Mouse (Mus musculus): ENCODE data around the gene Vmn1r120. TPM values are rescaled to one million over a fixed set of nuclear protein-coding genes. Genes with fewer than 3 reads are reported as not detected.
"Not testable (repeated sequence)": the region's sequence is repeated elsewhere in the genome, so short reads cannot be mapped to it uniquely, and the experiment has no call there.

Gene Vmn1r120
- polyA plus RNA-seq (2016; fragmentation: Nextera tagmentation; extraction: Ambion mirVana) = not detected in 2 replicates

DNA sequence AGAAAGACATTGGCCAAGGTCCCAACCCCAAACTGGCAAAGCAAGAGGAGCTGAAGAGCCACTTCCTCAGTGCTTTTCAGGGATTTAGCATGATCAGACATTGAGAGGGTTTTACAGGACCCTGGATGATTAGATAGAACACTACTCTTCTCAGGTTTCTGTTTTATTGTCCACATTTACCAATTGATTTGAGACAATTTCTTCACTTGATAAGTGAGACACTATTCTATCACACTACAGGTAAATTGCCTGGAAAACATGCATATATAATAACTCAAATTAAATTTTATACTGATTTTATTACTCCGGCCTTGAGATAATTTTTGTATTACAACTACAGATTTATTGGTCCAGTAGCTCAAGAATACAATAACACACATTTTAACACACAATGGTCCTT is at the start of gene Vmn1r120:
TSS of gene Vmn1r120 (minus strand) at position 101 of the 400 bp plus-strand sequence.
- not testable (repeated sequence) for H3K27ac ChIP-seq (replicated peaks); H3K4me3 ChIP-seq; H3K9me3 ChIP-seq; H3K4me1 ChIP-seq; H3K9ac ChIP-seq (replicated peaks); H3K27me3 ChIP-seq; H3K36me3 ChIP-seq; H3K4me2 ChIP-seq (replicated peaks); ATAC-seq (ENCODE audit: low FRiP score, low read depth)
- WGBS = 93% methylated on average over 1 of the region's 1 CpGs

DNA sequence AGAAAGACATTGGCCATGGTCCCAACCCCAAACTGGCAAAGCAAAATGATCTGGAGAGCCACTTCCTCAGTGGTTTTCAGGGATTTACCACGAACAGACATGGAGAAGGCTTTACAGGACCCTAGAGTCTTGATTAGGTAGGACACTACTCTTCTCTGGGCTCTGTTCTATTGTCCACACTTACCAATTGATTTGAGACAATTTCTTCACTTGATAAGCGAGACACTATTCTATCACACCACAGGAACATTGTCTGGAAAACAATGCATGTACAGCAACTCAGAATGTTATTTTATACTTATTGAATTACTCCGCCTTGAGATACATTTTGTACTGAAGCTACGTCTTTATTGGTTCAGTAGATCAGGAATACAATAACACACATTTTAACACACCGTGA is 44.8 kb upstream of the Vmn1r120 start, which contains the start of gene Vmn1r121:
TSS of gene Vmn1r121 (minus strand) at position 101 of the 400 bp plus-strand sequence.
- H3K27ac ChIP-seq (replicated peaks); H3K4me2 ChIP-seq (replicated peaks); H3K27me3 ChIP-seq; H3K36me3 ChIP-seq; H3K9ac ChIP-seq (replicated peaks); ATAC-seq (ENCODE audit: low FRiP score, low read depth); H3K4me3 ChIP-seq; H3K4me1 ChIP-seq; H3K9me3 ChIP-seq: not testable (repeated sequence)
- 75% methylated on average over 4 of the region's 5 CpGs for WGBS

DNA sequence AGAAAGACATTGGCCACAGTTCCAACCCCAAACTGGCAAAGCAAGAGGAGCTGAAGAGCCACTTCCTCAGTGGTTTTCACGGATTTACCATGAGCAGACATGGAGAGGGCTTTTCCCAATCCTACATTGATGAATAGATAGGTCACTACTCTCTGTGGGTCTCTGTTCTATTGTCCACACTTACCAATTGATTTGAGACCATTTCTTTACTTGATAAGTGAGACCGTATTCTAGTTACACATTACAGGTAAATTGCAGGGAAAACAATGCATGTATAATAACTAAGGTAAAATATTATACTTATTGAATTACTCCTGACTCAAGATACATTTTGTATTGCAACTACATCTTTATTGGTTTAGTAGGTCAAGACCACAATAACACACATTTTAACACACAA is 41.2 kb downstream of the Vmn1r120 start, which contains the start of gene Vmn1r119:
TSS of gene Vmn1r119 (minus strand) at position 101 of the 400 bp plus-strand sequence.
- H3K4me1 ChIP-seq; H3K4me3 ChIP-seq; H3K9me3 ChIP-seq; H3K27me3 ChIP-seq; H3K9ac ChIP-seq (replicated peaks); ATAC-seq (ENCODE audit: low FRiP score, low read depth); H3K4me2 ChIP-seq (replicated peaks); H3K36me3 ChIP-seq; H3K27ac ChIP-seq (replicated peaks): not testable (repeated sequence)
- no CpG with 5 or more reads among the region's 2 CpGs for WGBS

Other genes starting within 250 kb of the Vmn1r120 start
- gene Vmn1r114, start 241.6 kb downstream of the Vmn1r120 start, polyA plus RNA-seq (2016; fragmentation: Nextera tagmentation; extraction: Ambion mirVana) = not detected in 2 replicates
- not detected in 2 replicates for gene Vmn1r115, start 208.8 kb downstream of the Vmn1r120 start, polyA plus RNA-seq (2016; fragmentation: Nextera tagmentation; extraction: Ambion mirVana)
- not detected in 2 replicates for gene Vmn1r116, start 181.5 kb downstream of the Vmn1r120 start, polyA plus RNA-seq (2016; fragmentation: Nextera tagmentation; extraction: Ambion mirVana)
- not detected in 2 replicates for gene Vmn1r117, start 169.7 kb downstream of the Vmn1r120 start, polyA plus RNA-seq (2016; fragmentation: Nextera tagmentation; extraction: Ambion mirVana)
- gene Vmn1r118, start 141.4 kb downstream of the Vmn1r120 start, polyA plus RNA-seq (2016; fragmentation: Nextera tagmentation; extraction: Ambion mirVana) = not detected in 2 replicates
- not detected in 2 replicates for gene Vmn1r119, start 41.3 kb downstream of the Vmn1r120 start, polyA plus RNA-seq (2016; fragmentation: Nextera tagmentation; extraction: Ambion mirVana)
- not detected in 2 replicates for gene Vmn1r121, start 44.7 kb upstream of the Vmn1r120 start, polyA plus RNA-seq (2016; fragmentation: Nextera tagmentation; extraction: Ambion mirVana)
- gene Vmn1r122, start 80.3 kb upstream of the Vmn1r120 start, polyA plus RNA-seq (2016; fragmentation: Nextera tagmentation; extraction: Ambion mirVana) = not detected in 2 replicates
- not detected in 2 replicates for gene Vmn1r123, start 108.4 kb upstream of the Vmn1r120 start, polyA plus RNA-seq (2016; fragmentation: Nextera tagmentation; extraction: Ambion mirVana)
- not detected in 2 replicates for gene Gm5157, start 136.6 kb upstream of the Vmn1r120 start, polyA plus RNA-seq (2016; fragmentation: Nextera tagmentation; extraction: Ambion mirVana)
- gene Vmn1r124, start 206.8 kb upstream of the Vmn1r120 start, polyA plus RNA-seq (2016; fragmentation: Nextera tagmentation; extraction: Ambion mirVana) = not detected in 2 replicates
- not detected in 2 replicates for gene Vmn1r125, start 218.4 kb upstream of the Vmn1r120 start, polyA plus RNA-seq (2016; fragmentation: Nextera tagmentation; extraction: Ambion mirVana)
- not detected in 2 replicates for gene Vmn1r126, start 247.7 kb upstream of the Vmn1r120 start, polyA plus RNA-seq (2016; fragmentation: Nextera tagmentation; extraction: Ambion mirVana)